Mouse (Mus musculus) kidney, adult 18-20 months (tissue): Measurements from ENCODE around the gene Blvrb.
A peak's percentile ranks its signal among the peaks of the same experiment; 100 is the strongest.

ENCODE experiments used
- DNase-seq: peaks from one replicate; pipeline ENCODE4 v3.0.0; 2021

Blvrb gene

GRCm38 (mm10) chr7:27447419-27448286, at the start of gene Blvrb, which contains the start of gene Sptbn4:
Gene Blvrb, plus strand, starts transcription at chr7:27447978.
Gene Sptbn4, minus strand, starts transcription at chr7:27447686.
- peak; percentile 98 for DNase-seq

- DNase-seq: no peak
Observed at GRCm38 (mm10) chr7:27400545-27400944, 47.2 kb upstream of the Blvrb start.

GRCm38 (mm10) chr7:27402675-27403074, 45.1 kb upstream of the Blvrb start:
- DNase-seq: peak; percentile 68

DNA sequence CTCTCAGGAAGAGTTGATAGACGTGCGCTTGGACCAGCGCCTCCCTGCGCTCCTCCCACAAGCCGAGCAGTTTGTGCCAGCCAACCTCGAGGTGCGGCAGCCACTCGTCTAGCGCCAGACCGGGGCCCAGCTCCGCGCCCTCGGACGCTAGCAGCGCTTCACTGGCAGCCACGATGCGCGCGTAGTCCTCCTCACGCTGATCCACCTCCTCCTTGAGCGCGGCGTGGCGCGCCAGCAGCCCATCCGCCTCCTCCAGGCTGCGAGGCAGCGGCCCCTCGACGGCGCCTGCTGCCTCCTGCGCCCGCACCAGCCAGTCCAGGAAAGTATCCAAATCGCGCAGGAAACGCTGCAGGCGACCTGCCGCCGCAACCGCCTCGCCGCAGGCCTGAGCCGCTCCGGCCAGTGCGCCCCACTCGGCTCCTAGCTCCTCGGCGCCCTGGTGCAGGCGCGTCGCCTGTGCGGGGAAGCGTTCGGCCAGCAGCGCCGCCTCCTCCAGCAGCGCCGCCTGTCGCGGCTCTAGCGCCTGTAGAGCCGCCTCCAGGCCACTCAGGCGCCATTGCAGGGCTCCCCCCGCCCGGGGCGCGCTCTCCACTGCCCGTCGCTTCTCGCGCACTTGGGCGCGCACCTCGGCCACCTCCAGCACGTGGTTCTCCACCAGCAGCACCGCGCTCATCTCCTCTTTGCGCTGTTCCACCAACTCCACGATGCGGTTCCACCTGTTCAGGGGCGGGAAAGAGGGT, 43.4 kb upstream of the Blvrb start:
- DNase-seq: no peak

GRCm38 (mm10) chr7:27406481-27406880, 41.3 kb upstream of the Blvrb start:
- DNase-seq: no peak

GRCm38 (mm10) chr7:27407816-27408215, 40.0 kb upstream of the Blvrb start:
- no peak for DNase-seq

GRCm38 (mm10) chr7:27408379-27409176, 39.2 kb upstream of the Blvrb start:
- peak; percentile 77 for DNase-seq

DNA sequence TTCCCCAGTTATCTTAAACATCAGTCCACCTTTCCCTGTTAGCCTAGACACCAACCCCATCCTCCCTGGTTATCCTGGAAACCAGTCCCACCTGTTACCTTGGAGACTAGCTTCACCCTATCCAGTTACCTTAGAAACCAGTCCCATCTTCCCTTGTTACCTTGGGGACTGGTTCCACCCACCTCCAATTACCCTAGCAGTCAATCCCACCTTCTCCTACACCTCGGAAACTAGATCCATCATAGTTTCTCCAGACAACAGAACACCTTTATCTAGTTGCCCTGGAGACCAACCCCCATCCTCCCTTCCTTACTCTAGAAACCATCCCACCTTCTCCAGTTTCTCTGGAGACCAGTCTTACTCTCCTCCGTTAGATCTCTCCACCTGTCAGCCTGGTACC, 30.6 kb upstream of the Blvrb start:
- no peak for DNase-seq

DNA sequence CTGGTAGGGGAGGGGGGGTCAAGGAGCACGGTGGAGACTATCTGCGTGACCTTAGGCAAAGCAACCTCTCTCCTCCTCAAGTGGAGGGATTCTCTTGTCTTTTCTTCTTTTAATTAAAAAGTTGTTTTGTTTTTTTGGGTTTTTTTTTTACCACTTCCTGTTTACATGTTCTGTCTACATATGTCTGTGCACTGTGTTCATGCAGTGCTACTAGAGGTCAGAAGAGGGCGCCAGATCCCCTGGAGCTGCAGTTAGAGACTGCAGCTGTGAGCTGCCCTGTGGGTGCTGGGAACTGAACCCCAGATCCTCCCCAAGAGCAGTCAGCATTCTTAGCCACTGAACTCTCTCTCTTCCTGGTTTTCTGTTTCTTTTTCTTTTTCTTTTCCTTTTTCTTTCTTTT, 28.7 kb upstream of the Blvrb start:
- no peak for DNase-seq

- no peak for DNase-seq
Observed at GRCm38 (mm10) chr7:27423556-27424326, 24.0 kb upstream of the Blvrb start.

DNA sequence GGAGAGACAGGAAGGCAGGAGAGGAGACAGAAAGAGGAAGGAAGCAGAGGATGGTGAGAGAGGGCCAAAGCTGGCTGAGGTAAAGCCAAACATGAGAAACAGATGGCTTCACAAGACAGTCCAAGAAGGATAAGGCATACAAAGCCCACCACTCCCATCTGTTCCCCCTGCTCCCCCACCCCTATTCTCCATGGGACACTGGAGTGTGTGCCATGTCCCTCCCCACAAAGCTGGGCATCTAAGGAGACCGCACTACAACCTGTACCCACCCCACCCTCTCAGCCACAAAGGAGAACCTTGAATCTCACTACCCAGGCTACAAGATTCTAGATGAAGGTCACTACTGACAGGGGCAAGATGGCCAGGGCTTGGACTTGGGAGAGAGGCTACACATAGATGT, 20.4 kb upstream of the Blvrb start:
- DNase-seq: no peak

GRCm38 (mm10) chr7:27428002-27428401, 19.8 kb upstream of the Blvrb start:
- DNase-seq: no peak

- no peak for DNase-seq
Observed at GRCm38 (mm10) chr7:27429135-27429534, 18.6 kb upstream of the Blvrb start.

- no peak for DNase-seq
Observed at GRCm38 (mm10) chr7:27433349-27433748, 14.4 kb upstream of the Blvrb start.

GRCm38 (mm10) chr7:27433794-27434193, 14.0 kb upstream of the Blvrb start:
- no peak for DNase-seq

DNA sequence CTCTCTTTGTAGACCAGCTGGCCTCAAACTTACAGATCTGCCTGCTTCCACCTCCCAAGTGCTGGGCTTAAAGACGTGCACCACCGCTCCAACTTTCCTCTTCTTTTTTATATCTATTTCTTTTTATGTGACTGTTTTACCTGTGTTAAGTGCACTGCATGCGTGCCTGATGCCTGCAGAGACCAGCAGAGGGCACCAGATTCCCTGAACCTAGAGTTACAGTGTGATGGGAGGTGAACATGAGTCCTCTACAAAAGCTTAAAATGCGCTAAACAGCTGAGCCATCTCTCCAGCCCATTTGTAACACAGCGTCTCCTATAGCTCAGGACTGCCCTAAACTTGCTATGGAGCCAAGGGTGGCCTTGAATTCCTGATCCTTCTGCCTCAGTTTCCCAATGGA, 10.2 kb upstream of the Blvrb start:
- peak; percentile 33 for DNase-seq

DNA sequence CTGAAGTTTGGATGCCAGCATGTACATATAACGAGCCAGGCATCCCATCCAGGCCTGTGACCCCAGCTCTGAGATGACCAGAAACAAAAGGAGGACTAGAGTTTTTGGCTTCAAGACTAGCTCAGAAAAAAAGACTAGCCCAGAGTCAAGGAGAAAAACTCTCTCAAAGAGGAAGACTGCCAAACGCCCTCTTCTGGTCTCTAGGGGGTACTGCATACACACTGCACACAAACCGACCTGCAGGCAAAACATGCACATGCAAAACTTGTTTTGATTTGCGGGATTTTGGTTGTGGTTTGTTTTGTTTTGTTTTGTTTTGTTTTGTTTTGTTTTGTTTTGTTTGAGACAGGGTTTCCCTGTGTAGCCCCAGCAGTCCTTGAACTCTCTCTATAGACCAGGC, 7.8 kb upstream of the Blvrb start:
- no peak for DNase-seq

- DNase-seq: no peak
Observed at GRCm38 (mm10) chr7:27446051-27446450, 1.7 kb upstream of the Blvrb start.

- no peak for DNase-seq
Observed at GRCm38 (mm10) chr7:27446521-27447418, 1.0 kb upstream of the Blvrb start.

DNA sequence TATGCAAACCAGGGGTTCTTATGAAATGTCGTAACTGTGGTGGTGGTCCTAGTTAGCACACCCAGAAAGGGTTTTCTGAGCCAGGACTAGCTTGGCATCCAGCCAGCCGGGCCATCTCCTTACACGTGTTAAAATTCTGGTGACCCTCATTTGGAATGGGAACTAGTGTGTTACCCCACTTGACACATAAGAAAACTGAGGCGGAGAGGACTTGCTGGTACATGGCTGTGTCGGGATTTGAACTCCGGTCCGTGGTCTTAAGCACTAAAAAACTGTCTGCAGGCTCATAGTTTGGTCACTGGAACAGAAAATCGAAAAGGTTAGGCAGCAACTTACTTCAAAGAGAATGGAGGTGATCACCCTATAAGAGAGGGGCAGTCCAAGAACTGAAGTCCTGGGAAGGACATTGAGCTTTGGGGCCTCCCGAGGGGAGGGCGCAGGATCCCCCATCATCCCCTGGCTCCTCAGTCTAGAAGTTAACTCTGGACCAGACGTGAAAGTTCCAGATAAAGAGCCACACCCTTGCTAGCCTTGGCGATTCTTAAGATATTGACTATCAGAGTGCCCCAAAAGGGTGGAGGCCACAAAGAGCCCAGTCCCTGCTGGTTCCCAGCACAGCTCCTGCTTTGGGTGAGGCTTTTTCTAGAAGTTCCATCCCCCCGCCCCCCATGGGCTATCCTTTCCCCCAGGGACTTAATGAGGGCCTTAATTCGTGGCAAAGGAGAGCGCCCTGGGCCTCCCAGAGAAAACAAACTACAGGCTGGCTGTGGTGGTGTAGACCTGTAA, 836 bp downstream of the Blvrb start:
- DNase-seq: no peak
